Mouse (Mus musculus): ENCODE measurements at regions not wholly inside any gene's neighbourhood (a gene's known extent, or its start where the extent isn't known, plus 50 kb on each side); places are given as distances from the start of the nearest gene placed in this dataset.

- no peak for DNase-seq (ENCODE audit: low read depth, low spot score)
Observed at GRCm38 (mm10) chr1:91611281-91611680, 70.9 kb downstream of the Asb1 start.

DNA sequence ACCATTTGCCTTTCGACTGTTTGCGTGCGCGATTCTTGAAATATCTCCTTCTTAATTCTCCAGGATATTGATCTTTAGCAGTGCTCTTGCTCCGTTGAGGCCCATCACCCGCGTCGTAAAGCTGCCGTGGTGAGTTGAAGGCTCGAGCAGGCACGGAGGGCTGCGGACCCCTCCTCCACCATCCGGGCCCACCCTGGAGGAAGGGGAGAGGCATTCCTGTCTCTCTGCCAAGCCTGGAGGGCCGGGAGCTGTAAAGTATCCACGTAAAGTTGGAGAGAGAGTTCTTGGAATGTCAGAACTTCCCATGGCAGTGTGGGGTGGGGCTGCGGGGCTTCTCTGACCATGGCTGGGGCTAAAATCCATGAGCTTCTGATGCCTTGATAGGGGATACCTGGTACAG is 71.3 kb downstream of the Asb1 start:
- peak; percentile 34 for DNase-seq (ENCODE audit: low read depth, low spot score)

DNA sequence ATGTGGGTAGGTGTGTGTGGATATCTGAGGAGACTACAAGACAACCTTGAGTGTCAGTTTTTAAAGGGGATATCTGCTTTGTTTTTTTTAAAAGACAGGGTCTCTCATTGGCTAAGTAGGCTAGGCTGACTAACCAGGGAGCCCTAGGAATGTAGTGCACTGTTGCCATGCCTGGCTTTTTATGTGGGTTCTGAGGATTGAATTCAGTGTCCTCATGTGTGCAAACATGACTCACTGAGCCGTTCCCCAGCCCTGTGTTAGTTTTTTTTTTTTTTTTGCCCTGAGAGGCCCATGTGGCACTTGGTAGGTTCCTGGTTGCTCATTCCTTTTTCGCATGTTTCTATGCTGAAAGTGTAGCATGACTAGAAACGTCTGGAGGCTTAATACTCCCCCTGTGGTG is 72.6 kb downstream of the Asb1 start:
- DNase-seq (ENCODE audit: low read depth, low spot score) = no peak

- no peak for DNase-seq (ENCODE audit: low read depth, low spot score)
Observed at GRCm38 (mm10) chr1:91615396-91615795, 75.1 kb downstream of the Asb1 start.

- DNase-seq (ENCODE audit: low read depth, low spot score) = no peak
Observed at GRCm38 (mm10) chr1:91618527-91619135, 78.3 kb downstream of the Asb1 start.

DNA sequence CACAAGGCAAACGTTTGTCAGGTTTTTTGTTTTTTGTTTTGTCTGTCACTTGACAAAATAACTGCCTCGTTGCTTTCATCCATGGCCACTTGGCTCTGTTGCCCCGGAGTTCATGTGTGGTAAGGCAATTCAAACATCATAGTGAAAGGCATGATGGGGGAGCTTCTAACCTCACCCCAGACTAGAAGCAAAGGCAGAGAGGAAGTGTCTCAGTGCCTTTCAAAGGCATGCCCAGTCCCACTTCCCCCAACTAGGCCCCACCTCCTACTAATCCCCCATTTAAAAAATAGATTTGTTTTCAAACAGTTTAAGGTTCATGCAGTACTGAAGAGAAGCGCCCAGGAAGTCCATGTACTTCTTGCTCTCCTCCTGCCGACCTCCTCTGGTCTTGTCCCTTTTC is 80.8 kb downstream of the Asb1 start:
- no peak for DNase-seq (ENCODE audit: low read depth, low spot score)

DNA sequence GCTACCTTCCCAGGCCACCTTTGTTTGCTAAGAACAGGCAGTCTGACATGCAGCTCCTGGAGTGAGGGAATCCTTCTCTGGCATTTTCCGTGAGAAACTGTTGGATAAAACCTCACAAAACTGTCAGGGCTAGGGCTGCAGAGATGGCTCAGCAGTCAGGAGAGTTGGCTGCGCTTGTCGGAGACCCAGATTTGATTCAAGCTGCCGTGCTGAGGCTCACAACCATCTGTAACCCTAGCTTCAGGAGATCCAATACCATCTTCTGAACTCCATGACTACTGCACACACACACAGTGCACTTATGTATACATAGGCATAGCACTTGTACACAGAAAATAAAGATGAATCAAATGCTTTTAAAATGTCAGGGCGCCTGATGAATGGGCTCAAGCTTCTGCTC is 82.5 kb downstream of the Asb1 start:
- DNase-seq (ENCODE audit: low read depth, low spot score) = no peak

DNA sequence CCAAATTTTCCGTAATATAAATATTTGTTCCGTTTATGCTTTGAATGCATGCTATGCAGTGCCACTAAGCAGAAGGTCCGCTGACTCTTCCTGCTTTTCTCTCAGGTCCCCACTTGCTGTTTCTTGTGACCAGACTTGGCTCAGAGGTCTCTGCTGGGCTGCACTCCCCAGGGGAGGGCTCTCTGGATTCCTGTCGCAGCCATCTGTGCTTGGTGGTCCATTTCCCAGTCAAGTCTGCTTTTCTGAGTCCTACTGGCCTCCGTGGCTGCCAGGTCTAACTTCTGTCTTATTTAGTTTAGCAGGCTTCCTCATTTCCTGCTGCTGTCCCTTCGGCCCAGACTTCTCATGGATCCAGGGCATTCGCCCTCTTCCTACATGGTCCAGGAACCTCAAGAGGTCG is 83.7 kb downstream of the Asb1 start:
- no peak for DNase-seq (ENCODE audit: low read depth, low spot score)

DNA sequence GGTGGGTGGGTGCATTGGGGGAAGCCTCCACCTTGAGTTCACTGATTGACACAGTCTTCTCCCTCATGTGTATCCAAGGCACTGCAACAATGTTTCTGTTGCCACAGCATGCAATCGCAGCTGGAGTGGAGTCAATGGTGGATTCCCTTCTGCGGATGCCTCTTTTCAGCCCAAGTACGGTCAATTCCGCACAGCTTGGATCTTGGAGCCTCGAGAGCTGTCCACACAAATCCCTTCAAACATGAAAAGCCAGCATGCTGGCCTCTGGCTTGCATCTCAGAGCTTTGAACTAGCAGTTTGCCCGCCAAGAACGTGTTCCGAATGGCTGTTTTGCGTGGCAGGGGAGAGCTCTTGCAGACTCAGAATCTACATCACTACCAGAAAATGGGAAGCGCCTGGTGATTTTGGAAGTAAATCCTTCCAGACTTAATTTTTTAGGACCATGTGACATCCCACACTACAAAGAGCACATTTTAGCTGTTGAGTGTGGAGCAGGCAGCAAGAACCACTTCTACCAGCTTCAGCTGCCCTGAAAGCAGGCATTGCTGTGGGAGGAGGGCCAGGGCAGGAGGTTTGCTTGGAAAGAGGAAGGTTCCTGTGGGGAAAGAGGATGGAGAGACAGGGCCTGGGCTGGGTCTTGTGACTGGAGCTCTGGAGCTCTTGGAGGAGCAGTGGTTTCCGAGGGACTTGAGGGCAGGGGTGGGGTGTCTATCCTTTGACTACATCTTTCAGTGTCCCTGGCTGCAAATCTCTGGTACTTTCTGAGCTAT is 84.4 kb downstream of the Asb1 start:
- no peak for DNase-seq (ENCODE audit: low read depth, low spot score)

DNA sequence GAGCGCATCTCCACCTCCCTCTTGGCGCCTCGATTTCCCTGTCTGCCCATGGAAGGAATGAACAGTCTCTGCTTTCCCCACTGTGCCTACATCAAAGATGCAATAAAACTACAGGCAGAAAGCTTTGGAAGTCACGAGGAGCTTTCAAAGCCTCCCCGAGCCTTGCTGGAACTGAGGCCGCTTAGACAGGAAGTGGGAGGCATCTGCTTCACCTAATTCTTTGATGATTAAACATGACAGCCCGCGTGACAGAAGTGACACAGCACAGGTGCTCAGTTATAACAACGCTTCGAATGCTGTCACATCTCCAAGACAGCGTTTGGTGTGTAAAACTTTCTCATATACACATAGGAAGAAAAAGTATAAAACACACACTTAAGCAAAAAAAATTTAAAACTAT is 85.7 kb downstream of the Asb1 start:
- no peak for DNase-seq (ENCODE audit: low read depth, low spot score)

DNA sequence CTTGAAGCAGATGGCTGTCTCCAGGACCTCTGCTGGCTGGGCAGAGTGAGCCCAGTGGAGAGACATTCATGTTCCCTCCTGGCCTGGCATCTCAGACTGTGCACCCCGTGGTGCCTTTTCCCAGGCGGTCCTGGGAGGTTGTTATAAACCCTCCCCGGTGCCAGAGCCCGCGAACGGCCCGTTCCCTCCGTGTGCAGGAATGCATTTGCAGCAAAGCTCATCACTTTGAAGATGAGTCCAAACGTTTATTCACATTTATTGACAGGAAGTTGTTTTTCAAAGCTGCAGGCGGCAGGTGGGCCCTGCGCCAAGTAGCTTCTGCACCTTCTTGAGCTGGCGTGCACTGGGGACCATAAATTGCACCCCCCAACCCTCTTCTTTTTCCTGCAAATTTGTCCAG is 89.9 kb downstream of the Asb1 start:
- DNase-seq (ENCODE audit: low read depth, low spot score) = no peak

DNA sequence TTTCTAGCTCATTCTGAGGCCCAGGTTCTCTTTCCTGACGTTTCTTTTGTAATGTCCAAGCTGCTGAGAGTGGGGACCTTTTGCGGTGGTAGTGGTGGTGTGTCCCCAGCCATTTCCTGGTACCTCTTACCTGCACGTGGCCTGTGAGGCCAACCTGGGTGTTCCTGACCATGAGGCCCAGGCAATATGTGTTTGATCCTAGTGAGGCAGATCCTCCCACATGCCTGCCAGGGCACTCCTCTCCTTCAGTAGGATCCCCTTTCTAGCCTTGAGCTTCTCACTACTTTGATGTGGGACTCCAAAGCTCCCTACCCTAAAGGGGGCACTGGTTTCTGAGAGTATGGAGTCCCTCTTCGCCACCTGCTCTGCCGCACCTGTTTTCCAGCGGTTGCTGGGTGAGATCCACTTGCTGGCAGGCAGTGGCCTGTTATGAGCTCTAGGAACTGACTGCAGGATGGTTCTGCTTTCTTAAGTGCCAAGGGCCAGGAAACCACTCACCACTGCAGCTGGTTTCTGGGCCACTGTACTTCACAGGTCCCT is 90.6 kb downstream of the Asb1 start:
- DNase-seq (ENCODE audit: low read depth, low spot score) = no peak

GRCm38 (mm10) chr1:91632906-91633493 is 92.7 kb downstream of the Asb1 start:
- DNase-seq (ENCODE audit: low read depth, low spot score) = no peak

DNA sequence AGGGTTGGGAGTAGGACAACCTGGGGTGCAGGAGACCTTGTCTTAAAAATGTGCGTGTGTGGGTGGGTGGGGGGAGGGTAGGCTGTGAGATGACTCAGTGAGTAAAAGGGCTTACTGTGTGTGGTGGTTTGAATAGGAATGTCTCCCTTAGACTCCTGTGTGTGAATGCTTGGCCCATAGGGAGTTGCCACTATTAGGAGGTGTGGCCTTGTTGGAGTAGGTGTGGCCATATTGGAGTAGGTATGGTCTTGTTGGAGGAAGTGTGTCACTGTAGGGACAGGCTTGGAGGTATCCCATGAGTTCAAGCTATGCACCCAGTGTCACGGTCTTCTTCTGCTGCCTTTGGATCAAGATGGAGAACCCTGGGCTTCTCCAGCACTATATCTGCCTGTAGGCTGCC is 96.2 kb downstream of the Asb1 start:
- no peak for DNase-seq (ENCODE audit: low read depth, low spot score)

DNA sequence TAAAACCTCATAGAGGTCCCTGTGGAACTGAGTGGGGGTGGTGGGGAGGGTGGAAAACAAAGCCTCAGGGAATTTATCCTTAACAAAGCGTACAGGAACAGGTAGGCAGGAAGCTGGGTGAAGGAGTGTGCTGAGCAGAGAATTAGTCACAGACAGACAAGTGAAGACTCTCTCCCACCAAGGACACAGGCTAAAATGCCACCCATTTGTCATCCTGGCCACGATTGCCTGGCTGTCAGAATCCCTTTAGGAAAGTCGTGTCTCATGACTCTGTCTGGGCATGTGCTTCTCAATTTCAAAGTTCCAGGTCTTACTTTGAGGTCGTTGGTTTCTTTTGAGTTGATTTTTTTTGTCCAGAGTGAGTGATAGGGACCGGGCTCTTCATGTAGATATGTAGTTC is 100.2 kb downstream of the Asb1 start:
- no peak for DNase-seq (ENCODE audit: low read depth, low spot score)

DNA sequence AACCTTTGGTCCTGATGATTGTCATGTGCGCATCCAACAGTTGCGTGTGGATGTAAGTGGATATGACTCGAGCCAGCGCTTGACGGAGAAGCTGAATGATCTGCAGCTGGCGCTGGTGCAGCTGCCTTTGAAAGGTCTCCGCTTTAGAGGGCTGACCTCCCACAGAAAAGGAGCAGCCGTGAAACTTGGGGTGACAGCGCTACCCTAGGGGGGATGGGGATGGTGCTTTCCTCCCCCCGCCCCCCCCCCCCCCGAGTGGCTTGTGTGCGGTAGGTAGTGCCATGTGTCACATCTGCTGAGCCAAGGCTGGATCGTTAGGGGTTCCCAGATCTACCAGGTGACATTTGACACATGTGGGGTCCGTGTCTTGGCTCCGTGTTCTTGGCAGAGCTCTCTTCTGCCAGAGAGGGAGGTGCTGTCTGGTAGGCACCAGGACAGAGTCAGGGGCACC is 118.7 kb downstream of the Asb1 start:
- no peak for DNase-seq (ENCODE audit: low read depth, low spot score)

GRCm38 (mm10) chr1:91659486-91659885 is 119.1 kb downstream of the Asb1 start:
- no peak for DNase-seq (ENCODE audit: low read depth, low spot score)

DNA sequence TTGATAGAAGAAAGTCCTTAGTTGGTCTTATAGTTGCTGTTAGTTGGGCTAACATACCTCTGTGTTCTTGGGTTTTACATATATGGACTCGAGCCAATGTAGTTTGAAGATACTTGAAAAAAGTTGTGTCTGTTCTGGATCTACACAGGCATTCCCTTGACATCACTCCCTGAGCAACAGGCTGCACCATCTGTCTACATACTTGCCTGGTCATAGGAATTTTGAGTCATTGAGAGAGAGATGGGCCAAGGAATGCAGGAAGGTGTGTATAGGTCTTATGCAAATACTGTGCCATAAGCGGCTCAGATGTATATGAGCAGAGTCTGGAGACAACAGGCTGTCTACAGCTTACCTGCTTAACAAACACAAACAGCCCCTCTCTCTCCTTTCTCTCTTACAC is 122.9 kb downstream of the Asb1 start:
- no peak for DNase-seq (ENCODE audit: low read depth, low spot score)

DNA sequence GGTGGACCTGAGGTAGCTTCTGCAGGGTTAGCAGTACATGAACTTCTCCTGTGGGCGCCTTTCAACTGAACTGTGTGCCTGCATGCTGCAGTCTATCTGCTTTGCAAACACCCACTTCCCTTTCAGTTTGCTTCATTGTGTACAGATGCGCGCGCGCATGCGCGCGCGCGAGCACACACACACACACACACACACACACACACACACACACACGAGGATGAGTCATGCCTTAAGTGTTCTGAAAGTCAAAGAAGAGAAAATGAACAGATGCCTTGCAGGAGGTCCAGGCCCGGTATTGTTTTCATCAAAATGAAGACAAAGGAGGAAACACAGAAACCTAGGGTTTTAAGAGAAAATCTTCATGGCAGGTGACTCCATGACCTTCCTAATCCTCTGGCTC is 124.3 kb downstream of the Asb1 start:
- DNase-seq (ENCODE audit: low read depth, low spot score) = no peak

DNA sequence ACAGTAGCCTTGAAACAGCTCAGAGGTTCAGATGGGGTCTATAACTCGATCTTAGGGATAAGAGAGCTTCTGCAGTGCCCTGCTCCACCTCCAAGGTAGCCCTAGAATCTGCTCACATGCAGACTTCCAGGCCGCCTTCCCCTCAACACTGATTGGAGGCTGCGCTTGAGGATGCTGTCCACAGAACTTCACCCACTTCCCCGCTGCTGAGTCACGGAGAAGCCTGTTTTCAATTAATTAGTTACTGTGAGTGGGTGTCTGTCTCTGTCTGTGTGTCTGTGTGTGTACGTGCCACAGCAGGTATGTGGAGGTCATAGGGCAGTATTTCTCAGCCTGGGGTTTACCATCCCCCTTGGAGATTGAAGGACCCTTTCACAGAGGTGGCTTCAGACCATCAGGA is 128.2 kb downstream of the Asb1 start:
- DNase-seq (ENCODE audit: low read depth, low spot score) = no peak

- no peak for DNase-seq (ENCODE audit: low read depth, low spot score)
Observed at GRCm38 (mm10) chr1:91670980-91671379, 130.3 kb upstream of the Twist2 start.

- DNase-seq (ENCODE audit: low read depth, low spot score) = no peak
Observed at GRCm38 (mm10) chr1:91674082-91674655, 127.1 kb upstream of the Twist2 start.

DNA sequence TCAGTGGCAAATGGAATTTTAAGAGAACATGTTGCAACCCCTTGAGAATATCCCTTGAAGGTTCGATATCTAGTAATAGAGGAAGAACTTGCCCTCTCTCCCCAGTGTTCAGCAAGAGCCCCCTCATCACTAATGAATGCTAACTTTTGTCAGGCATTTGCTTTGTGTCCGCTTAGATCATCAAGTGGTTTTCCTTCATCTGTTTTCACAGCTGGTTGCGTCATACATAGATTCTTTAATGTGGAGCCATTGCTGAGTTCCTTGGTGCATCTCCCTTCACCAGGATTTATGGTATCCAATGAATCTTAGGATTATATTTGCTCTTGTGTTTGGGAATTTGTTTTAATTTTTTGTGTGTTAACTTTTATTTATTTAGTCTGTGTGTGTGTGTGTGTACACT is 124.2 kb upstream of the Twist2 start:
- no peak for DNase-seq (ENCODE audit: low read depth, low spot score)

Data from mesoderm, embryonic 11.5 days (tissue).